Mouse (Mus musculus): ENCODE data around the gene Asic2. TPM values are rescaled to one million over a fixed set of nuclear protein-coding genes. Genes with fewer than 3 reads are reported as not detected.

The Asic2 gene
- polyA plus RNA-seq, 1 experiment, result not detected

GRCm38 (mm10) chr11:81897547-81898354 is 70.5 kb downstream of the Asic2 start:
- Histone ChIP-seq H3K4me1 (ENCODE audit: control insufficient read depth, insufficient read depth, low read length) (peaks cover 3% of the 10 kb centered on the region; the same call in 1 of the 2 replicates), H3K4me3 (replicated peaks; ENCODE audit: control insufficient read depth, low read depth, low read length) (no peak overlapping the region), H3K27ac (ENCODE audit: control insufficient read depth, insufficient read depth, low read depth, low read length, poor library complexity) (no peak overlapping the region)
- 34% methylated on average over 8 of the region's 8 CpGs for WGBS
- TF ChIP-seq CTCF (IDR thresholded peaks at IDR 0.05; ENCODE audit: control insufficient read depth, insufficient read depth, low read length) (no peak), POLR2A (IDR thresholded peaks at IDR 0.05; ENCODE audit: borderline replicate concordance, control insufficient read depth, low read depth, low read length) (no peak)

GRCm38 (mm10) chr11:81896511-81896910 is 71.7 kb downstream of the Asic2 start:
- 72% methylated on average over 6 of the region's 6 CpGs for WGBS
- Histone ChIP-seq H3K27ac (ENCODE audit: control insufficient read depth, insufficient read depth, low read depth, low read length, poor library complexity) (no peak overlapping the region), H3K4me3 (replicated peaks; ENCODE audit: control insufficient read depth, low read depth, low read length) (no peak overlapping the region), H3K4me1 (ENCODE audit: control insufficient read depth, insufficient read depth, low read length) (no peaks in the 10 kb centered on the region; the same call in 1 of the 2 replicates)
- TF ChIP-seq POLR2A (IDR thresholded peaks at IDR 0.05; ENCODE audit: borderline replicate concordance, control insufficient read depth, low read depth, low read length), result no peak
- no peak for TF ChIP-seq CTCF (IDR thresholded peaks at IDR 0.05; ENCODE audit: control insufficient read depth, insufficient read depth, low read length)

GRCm38 (mm10) chr11:81871506-81872213 is 96.6 kb downstream of the Asic2 start:
- Histone ChIP-seq H3K4me1 (ENCODE audit: control insufficient read depth, insufficient read depth, low read length) (no peaks in the 10 kb centered on the region), H3K4me3 (replicated peaks; ENCODE audit: control insufficient read depth, low read depth, low read length) (no peak overlapping the region), H3K27ac (ENCODE audit: control insufficient read depth, insufficient read depth, low read depth, low read length, poor library complexity) (no peak overlapping the region)
- 69% methylated on average over 9 of the region's 9 CpGs for WGBS
- TF ChIP-seq POLR2A (IDR thresholded peaks at IDR 0.05; ENCODE audit: borderline replicate concordance, control insufficient read depth, low read depth, low read length) (no peak), CTCF (IDR thresholded peaks at IDR 0.05; ENCODE audit: control insufficient read depth, insufficient read depth, low read length) (no peak)

GRCm38 (mm10) chr11:81865661-81866382 is 102.4 kb downstream of the Asic2 start:
- H3K27ac ChIP-seq (ENCODE audit: control insufficient read depth, insufficient read depth, low read depth, low read length, poor library complexity), result no peak overlapping the region
- 80% methylated on average over 10 of the region's 10 CpGs for WGBS
- no peak overlapping the region for H3K4me3 ChIP-seq (replicated peaks; ENCODE audit: control insufficient read depth, low read depth, low read length)
- no peak for TF ChIP-seq POLR2A (IDR thresholded peaks at IDR 0.05; ENCODE audit: borderline replicate concordance, control insufficient read depth, low read depth, low read length)
- no peak for TF ChIP-seq CTCF (IDR thresholded peaks at IDR 0.05; ENCODE audit: control insufficient read depth, insufficient read depth, low read length)
- H3K4me1 ChIP-seq (ENCODE audit: control insufficient read depth, insufficient read depth, low read length), result no peaks in the 10 kb centered on the region

GRCm38 (mm10) chr11:81860250-81860972 is 107.8 kb downstream of the Asic2 start, which contains the start of gene 5530401A14Rik:
Gene 5530401A14Rik (plus strand): TSS chr11:81860673.
- Histone ChIP-seq H3K4me3 (replicated peaks; ENCODE audit: control insufficient read depth, low read depth, low read length) (no peak within 1 kb of the TSS), H3K27ac (ENCODE audit: control insufficient read depth, insufficient read depth, low read depth, low read length, poor library complexity) (no peak within 1 kb of the TSS), H3K4me1 (ENCODE audit: control insufficient read depth, insufficient read depth, low read length) (no peaks in the 10 kb centered on the region)
- TF ChIP-seq POLR2A (IDR thresholded peaks at IDR 0.05; ENCODE audit: borderline replicate concordance, control insufficient read depth, low read depth, low read length) (no peak), CTCF (IDR thresholded peaks at IDR 0.05; ENCODE audit: control insufficient read depth, insufficient read depth, low read length) (no peak)
- 65% methylated on average over 4 of the region's 4 CpGs for WGBS

GRCm38 (mm10) chr11:81847773-81848490 is 120.3 kb downstream of the Asic2 start:
- WGBS, result 12% methylated on average over 1 of the region's 1 CpGs
- TF ChIP-seq POLR2A (IDR thresholded peaks at IDR 0.05; ENCODE audit: borderline replicate concordance, control insufficient read depth, low read depth, low read length) (no peak), CTCF (IDR thresholded peaks at IDR 0.05; ENCODE audit: control insufficient read depth, insufficient read depth, low read length) (no peak)
- no peaks in the 10 kb centered on the region; the same call in 1 of the 2 replicates for H3K4me1 ChIP-seq (ENCODE audit: control insufficient read depth, insufficient read depth, low read length)
- no peak overlapping the region for H3K4me3 ChIP-seq (replicated peaks; ENCODE audit: control insufficient read depth, low read depth, low read length)
- no peak overlapping the region for H3K27ac ChIP-seq (ENCODE audit: control insufficient read depth, insufficient read depth, low read depth, low read length, poor library complexity)

GRCm38 (mm10) chr11:81845686-81846036 is 122.6 kb downstream of the Asic2 start:
- Histone ChIP-seq H3K4me1 (ENCODE audit: control insufficient read depth, insufficient read depth, low read length) (no peaks in the 10 kb centered on the region; the same call in 1 of the 2 replicates), H3K4me3 (replicated peaks; ENCODE audit: control insufficient read depth, low read depth, low read length) (no peak overlapping the region), H3K27ac (ENCODE audit: control insufficient read depth, insufficient read depth, low read depth, low read length, poor library complexity) (no peak overlapping the region)
- TF ChIP-seq CTCF (IDR thresholded peaks at IDR 0.05; ENCODE audit: control insufficient read depth, insufficient read depth, low read length), result no peak
- TF ChIP-seq POLR2A (IDR thresholded peaks at IDR 0.05; ENCODE audit: borderline replicate concordance, control insufficient read depth, low read depth, low read length), result no peak
- 64% methylated on average over 3 of the region's 3 CpGs for WGBS
